Mouse (Mus musculus) cerebellum, postnatal 25 days (tissue): ENCODE results near the gene Gm20390.
"Not testable (repeated sequence)": the region's sequence is repeated elsewhere in the genome, so short reads cannot be mapped to it uniquely, and the experiment has no call there.

ENCODE experiments used
- DNase-seq, 2 experiments: peaks; one replicate each; pipeline ENCODE4 v3.0.0; 2021; ENCODE audit warnings: mixed read lengths in 2 of 2

Gm20390 gene

GRCm38 (mm10) chr11:93963013-93963412 lies 5.1 kb downstream of the Gm20390 start:
- DNase-seq, result no peak

GRCm38 (mm10) chr11:93961482-93961881 lies 6.6 kb downstream of the Gm20390 start:
- no peak for DNase-seq

DNA sequence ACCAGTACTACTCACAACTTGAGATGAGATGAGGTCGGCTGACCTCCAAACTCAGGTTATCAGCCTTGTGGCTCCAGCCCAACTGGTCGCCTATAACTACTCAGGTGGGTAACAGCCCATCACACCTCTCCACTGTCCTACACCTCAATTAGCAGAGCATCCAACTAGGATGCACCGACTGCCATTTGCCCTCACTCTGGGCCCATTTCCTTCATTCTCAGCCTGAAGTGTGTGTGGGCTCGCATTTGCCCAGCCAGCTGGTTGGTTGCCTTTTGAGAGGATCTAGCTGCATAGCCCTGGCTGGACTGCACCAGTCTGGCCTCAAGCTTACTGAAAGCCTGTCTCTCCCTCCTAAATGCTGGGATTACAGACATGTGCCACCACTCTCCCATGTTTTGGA lies 10.3 kb downstream of the Gm20390 start:
- DNase-seq, result no peak

- DNase-seq, result no peak
Observed at GRCm38 (mm10) chr11:93957031-93957555, 11.0 kb downstream of the Gm20390 start.

GRCm38 (mm10) chr11:93956159-93956558 lies 11.9 kb downstream of the Gm20390 start, which contains the start of gene Nme2:
TSS of gene Nme2 (minus strand) at chr11:93956259.
- peak in 1 of 2 experiments; percentile 29 for DNase-seq

DNA sequence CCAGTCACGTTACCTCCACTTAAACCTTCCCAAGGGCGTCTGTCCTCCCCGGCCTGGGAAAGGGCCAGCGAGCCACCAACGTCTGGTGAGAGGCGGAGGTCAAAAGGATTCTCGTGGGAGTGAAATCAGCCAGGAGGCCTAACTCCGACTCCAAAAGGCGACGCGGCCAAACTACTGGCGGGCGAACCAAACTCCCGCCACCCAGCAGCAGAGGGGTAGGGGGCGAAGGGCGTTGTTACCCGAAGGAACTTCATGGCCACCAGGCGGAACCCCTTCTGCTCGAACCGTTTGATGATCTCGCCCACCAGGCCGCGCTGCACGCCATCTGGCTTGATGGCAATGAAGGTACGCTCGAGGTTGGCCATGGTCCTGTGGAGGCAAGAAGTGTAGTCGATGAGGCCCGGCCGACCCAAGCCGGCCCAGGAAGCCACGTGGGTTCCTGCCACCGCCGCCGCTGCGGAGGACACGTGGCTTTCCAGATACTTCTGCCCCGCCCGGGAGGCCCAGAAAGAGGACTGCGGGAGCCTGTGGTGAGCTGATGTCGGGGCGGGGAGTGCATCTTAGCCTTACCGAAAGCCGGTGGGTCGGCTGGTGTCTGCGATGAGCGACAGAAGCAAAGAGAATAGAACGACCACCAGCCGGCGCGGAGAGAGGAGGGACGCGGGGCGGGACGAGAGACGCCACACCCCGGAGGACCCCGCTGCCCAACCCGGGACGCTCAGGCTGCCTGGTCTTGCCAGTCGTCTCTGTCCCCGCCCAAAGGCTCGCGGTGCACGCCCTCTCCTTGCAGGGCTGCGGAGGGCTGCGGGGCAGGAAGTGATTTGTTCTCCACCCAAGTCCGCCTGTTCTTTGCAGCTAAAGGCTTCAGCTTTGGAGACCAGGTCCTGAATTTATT lies 12.6 kb downstream of the Gm20390 start:
- peak; percentile 84 to 90 for DNase-seq

- DNase-seq, result peak in 1 of 2 experiments; percentile 29
Observed at GRCm38 (mm10) chr11:93954738-93955255, 13.3 kb downstream of the Gm20390 start.

DNA sequence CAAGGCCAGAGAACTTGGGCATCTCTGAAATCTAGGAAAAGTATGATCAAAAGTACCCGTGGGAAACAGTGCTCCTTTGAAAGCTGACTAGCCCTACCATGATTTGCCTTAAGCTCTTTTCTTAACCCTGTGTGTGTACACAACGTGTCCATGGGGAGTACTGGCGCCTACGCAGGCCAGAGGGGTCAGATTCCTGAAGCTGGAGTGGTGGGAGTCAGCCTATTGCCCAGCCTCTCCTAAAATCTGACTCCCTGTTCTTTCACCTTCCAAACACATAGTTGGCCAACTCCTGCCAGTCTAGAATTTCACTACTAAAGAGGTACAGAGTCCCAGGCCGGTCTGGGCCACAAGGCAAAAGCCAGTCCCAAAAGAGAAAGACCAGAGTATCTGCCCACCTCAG lies 15.7 kb downstream of the Gm20390 start:
- DNase-seq, result no peak

DNA sequence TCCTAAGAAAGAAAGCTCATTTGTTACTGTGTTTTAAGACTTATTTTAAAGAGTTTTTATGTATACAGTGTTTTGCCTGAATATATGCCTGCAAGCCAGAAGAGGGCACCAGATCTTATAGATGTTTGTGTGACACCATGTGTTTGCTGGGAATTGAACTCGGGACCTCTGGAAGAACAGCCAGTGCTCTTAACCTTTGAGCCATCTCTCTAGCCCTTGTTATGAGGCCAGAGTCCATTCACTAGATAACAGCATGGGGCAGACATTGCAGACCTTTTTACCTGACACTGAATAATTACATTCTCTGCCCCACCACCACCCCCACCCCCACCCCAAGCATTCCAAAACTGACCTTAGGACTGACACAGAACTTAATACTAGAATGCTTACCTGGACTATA lies 18.0 kb downstream of the Gm20390 start:
- no peak for DNase-seq

DNA sequence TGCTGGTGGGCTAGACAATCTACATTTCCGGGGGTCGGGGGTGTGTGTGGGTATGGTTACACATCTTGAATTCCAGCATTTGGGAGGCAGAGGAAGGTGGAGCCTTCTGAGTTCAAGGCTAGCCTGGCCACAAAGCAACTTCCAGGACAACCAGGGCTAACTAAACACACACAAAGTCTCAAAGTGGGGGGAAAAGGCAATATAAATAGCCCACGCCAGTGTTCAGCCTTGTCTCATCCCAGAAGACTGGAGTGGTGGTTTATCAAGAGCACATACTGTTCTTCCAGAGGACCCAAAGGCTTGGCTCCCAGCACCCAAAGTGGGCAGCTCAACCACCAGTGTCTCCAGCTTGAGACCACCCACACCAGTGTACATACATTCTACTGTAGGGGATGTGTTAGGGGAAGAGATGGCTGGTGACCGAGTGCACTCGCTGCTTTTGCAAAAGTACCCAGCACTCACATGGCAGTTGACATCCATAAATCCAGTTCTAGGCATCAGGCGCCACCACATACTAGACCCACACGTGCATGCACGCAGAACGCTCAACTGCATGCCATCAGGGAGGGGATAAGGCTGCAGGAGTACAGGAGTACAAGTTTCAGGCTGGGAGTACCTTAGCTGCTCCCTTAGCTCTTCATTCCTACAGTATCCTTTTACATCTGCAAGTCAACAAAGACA lies 19.1 kb downstream of the Gm20390 start:
- no peak for DNase-seq

DNA sequence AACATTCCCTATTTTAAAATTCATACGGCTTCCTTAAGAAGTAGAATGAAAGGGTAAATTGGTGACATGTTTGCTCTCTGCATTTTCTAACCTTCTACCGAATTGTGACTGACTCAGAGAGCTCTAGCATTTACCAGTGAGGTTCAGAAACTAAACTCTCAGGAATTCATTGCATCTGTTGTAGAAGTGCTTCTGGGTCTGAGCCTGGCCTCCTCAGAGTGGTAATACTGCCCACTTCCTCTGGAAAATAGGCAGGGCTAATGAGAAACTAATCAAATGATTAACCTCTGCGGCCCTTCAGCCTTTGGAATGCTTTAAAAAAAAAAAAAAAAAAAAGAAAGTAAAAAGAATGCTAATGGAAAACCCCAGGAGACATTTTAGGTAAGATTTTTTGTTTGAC lies 23.1 kb downstream of the Gm20390 start:
- no peak for DNase-seq

- no peak for DNase-seq
Observed at GRCm38 (mm10) chr11:93940906-93941305, 27.2 kb downstream of the Gm20390 start.

GRCm38 (mm10) chr11:93929106-93929505 lies 39.0 kb downstream of the Gm20390 start:
- no peak for DNase-seq

DNA sequence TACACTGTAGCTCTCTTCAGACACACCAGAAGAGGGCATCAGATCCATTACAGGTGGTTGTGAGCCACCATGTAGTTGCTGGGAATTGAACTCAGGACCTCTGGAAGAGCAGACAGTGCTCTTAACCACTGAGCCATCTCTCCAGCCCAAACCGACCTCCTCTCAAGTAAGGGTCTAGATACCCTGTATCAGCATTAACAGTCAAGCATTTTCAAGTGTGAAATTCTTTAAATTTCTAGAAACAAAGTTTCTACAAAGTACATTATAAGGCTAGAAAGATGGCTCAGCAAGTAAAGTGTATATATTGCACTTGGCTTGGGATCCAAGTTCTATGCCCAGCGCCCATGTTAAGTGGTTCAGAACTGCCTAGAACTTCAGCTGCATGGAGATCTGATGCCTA lies 53.1 kb downstream of the Gm20390 start:
- DNase-seq, result not testable (repeated sequence)

DNA sequence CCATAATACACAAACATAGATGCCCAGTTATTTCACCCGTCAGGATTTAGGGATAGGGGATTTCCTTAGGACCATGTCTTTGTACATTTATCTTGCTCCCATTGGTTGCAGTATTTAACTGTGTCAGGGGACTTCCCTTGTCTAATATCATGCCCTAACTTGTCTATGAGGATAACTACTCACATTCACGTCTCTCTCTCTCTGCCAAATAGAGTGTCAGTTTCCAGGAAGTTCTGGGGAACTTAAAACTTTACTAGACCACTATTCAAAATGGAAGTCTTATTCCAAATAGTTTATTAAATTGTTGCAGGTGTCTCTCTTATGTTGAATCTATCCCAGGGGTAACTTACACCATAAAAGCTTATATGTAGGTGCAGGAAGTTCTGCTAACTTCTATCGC lies 56.5 kb downstream of the Gm20390 start:
- DNase-seq, result no peak

- DNase-seq, result no peak
Observed at GRCm38 (mm10) chr11:93908829-93909228, 59.3 kb downstream of the Gm20390 start.

DNA sequence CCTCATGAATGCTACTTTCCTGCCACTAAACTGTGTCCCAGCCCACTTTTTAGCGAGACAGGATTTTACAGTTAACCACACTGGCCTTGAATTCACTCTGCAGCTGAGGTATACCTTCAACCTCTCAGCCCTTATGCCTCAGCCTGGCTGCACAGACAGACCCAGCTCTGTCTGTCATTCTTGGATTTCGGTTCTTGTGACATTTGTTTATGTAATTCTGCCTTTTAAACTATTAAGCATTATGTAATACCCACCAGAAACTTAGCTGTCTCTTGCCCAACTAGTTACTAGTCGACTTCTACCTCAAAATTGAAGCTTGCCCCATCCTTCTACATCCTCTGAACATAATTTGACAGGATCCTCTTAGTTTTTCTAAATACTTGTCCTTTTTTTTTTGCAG lies 60.3 kb downstream of the Gm20390 start:
- DNase-seq, result no peak

DNA sequence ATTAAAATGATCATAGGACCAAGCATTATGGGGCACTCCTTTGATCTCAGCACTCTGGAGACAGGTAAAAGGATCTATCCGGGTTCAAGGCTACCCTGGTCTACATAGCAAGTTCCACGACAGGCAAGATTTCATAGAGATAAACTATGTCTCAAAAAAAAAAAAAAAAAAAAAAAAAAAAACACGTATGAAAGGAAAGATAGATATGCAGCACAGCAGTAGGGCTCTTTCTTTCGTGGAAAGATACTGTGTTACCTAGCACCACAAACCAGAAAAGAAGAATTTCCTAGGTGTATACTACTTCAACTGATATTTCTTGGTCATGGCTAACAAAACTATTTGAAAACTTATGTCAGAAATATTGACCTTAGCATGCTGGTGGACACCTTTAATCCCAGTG lies 61.3 kb downstream of the Gm20390 start:
- DNase-seq, result no peak
